Mouse (Mus musculus) cortical plate, adult 2 months (tissue): Measurements from ENCODE around the gene Dedd.
A peak's percentile ranks its signal among the peaks of the same experiment; 100 is the strongest.

Source experiments
- CTCF ChIP-seq: fragments of 200-500 bp; IDR thresholded peaks from 2 replicates; pipeline ENCODE4 v1.5.1; 2011; ENCODE audit warnings: mild to moderate bottlenecking, control low read depth, low read length; ENCODE audit not compliant: insufficient read depth; ENCODE audit errors: extremely low read depth
- POLR2A ChIP-seq: fragments of 200-500 bp; IDR thresholded peaks from 2 replicates; pipeline ENCODE4 v1.6.1; 2011; ENCODE audit warnings: mild to moderate bottlenecking, low read length, control low read depth; ENCODE audit not compliant: insufficient read depth; ENCODE audit errors: extremely low read depth

GRCm38 (mm10) chr1:171355812-171356340, 26.9 kb downstream of the Dedd start:
- peak; percentile 40 for TF ChIP-seq CTCF
- TF ChIP-seq POLR2A, result no peak
